Comparison of ENCODE assay signal across 23 mouse cellular contexts in genomic region chr14:18507582-18508358, GRCm38 (mm10).
DNase-seq lines count a peak whose midpoint lies in the region; ATAC-seq and TF ChIP-seq lines count a peak whose summit lies in the region.
"Had no signal": no experiment of that assay in that cellular context is flagged by ENCODE, and none has a peak within 500 bp of the region (broad histone marks: within the 10 kb centered on the region; RNA-seq: fewer than 3 reads in every experiment).

No protein-coding gene starts in this region.

- H3K9ac ChIP-seq in forebrain, embryonic 15.5 days (replicated peaks), result no peak overlapping the region
- H3K9ac ChIP-seq in forebrain, embryonic 11.5 days (ENCODE audit: low read length), result no peak overlapping the region
- H3K9ac ChIP-seq in stomach, postnatal 0 days (ENCODE audit: low read length), result no peak overlapping the region
- H3K9ac ChIP-seq: heart, embryonic 13.5 days; limb, embryonic 15.5 days; liver, postnatal 0 days; neural tube, embryonic 13.5 days had no signal

- H3K36me3 ChIP-seq in forebrain, embryonic 15.5 days, result no peaks in the 10 kb centered on the region
- no peaks in the 10 kb centered on the region for H3K36me3 ChIP-seq in forebrain, embryonic 11.5 days (ENCODE audit: control insufficient read depth, insufficient read depth, low read length)
- no peaks in the 10 kb centered on the region for H3K36me3 ChIP-seq in stomach, postnatal 0 days (ENCODE audit: control insufficient read depth, insufficient read depth, low read length)
- H3K36me3 ChIP-seq: heart, embryonic 13.5 days; limb, embryonic 15.5 days; neural tube, embryonic 13.5 days had no signal

- TF ChIP-seq CTCF in stomach, postnatal 0 days (IDR thresholded peaks at IDR 0.05; ENCODE audit: low read depth), result no peak

- no peak overlapping the region for H3K4me2 ChIP-seq in forebrain, embryonic 15.5 days (replicated peaks)
- H3K4me2 ChIP-seq in forebrain, embryonic 11.5 days (ENCODE audit: low read depth, low read length, severe bottlenecking), result no peak overlapping the region
- H3K4me2 ChIP-seq in stomach, postnatal 0 days (replicated peaks; ENCODE audit: low read depth), result no peak overlapping the region
- H3K4me2 ChIP-seq: heart, embryonic 13.5 days; limb, embryonic 15.5 days; neural tube, embryonic 13.5 days had no signal

- no peaks in the 10 kb centered on the region for H3K27me3 ChIP-seq in forebrain, embryonic 15.5 days
- no peaks in the 10 kb centered on the region for H3K27me3 ChIP-seq in forebrain, embryonic 11.5 days (ENCODE audit: control insufficient read depth, insufficient read depth, low read length)
- no peaks in the 10 kb centered on the region for H3K27me3 ChIP-seq in stomach, postnatal 0 days (ENCODE audit: control insufficient read depth, insufficient read depth, low read length)
- H3K27me3 ChIP-seq: heart, embryonic 13.5 days; limb, embryonic 15.5 days; neural tube, embryonic 13.5 days had no signal

- no peak overlapping the region for H3K27ac ChIP-seq in forebrain, embryonic 15.5 days (replicated peaks)
- no peak overlapping the region for H3K27ac ChIP-seq in forebrain, embryonic 11.5 days (ENCODE audit: low read depth, low read length)
- H3K27ac ChIP-seq in stomach, postnatal 0 days (replicated peaks), result 0 out of 2 replicates have a peak overlapping the region, but pooled peaks have one; percentile 30
- H3K27ac ChIP-seq: heart, embryonic 13.5 days; layer of hippocampus, adult 2 months; left cerebral cortex, adult 2 months; limb, embryonic 15.5 days; neural tube, embryonic 13.5 days had no signal

- no peaks in the 10 kb centered on the region for H3K4me1 ChIP-seq in forebrain, embryonic 15.5 days
- H3K4me1 ChIP-seq in forebrain, embryonic 11.5 days (replicated peaks; ENCODE audit: control insufficient read depth, insufficient read depth, low read length), result no peaks in the 10 kb centered on the region
- H3K4me1 ChIP-seq in stomach, postnatal 0 days (replicated peaks; ENCODE audit: control insufficient read depth, insufficient read depth), result no peaks in the 10 kb centered on the region
- H3K4me1 ChIP-seq: heart, embryonic 13.5 days; limb, embryonic 15.5 days; neural tube, embryonic 13.5 days had no signal

- H3K9me3 ChIP-seq in forebrain, embryonic 15.5 days, result no peaks in the 10 kb centered on the region
- H3K9me3 ChIP-seq in forebrain, embryonic 11.5 days (ENCODE audit: control insufficient read depth, low read length), result no peaks in the 10 kb centered on the region
- no peaks in the 10 kb centered on the region for H3K9me3 ChIP-seq in stomach, postnatal 0 days (ENCODE audit: control insufficient read depth, low read length)
- H3K9me3 ChIP-seq: limb, embryonic 15.5 days; neural tube, embryonic 13.5 days had no signal

- WGBS in forebrain, embryonic 15.5 days, result 67% methylated on average over 3 of the region's 3 CpGs
- 88% methylated on average over 3 of the region's 3 CpGs for WGBS in forebrain, embryonic 11.5 days
- WGBS in stomach, postnatal 0 days, result 42% methylated on average over 3 of the region's 3 CpGs

- 0 out of 2 replicates have a peak, but pooled peaks have one; percentile 7 for ATAC-seq in forebrain, embryonic 15.5 days (replicated peaks)
- no peak for ATAC-seq in forebrain, embryonic 11.5 days (replicated peaks; ENCODE audit: low FRiP score)
- peak; percentile 31 to 37; a peak in 1 of 4 replicates for ATAC-seq in hematopoietic stem cell, adult 5-6 weeks (replicated peaks in 1 of 2; ENCODE audit: insufficient read depth in 1 of 2, low FRiP score in 2 of 2, low TSS enrichment in 1 of 2, low read depth in 1 of 2, poor library complexity in 2 of 2, severe bottlenecking in 2 of 2)
- ATAC-seq in stomach, postnatal 0 days (ENCODE audit: low FRiP score, low TSS enrichment), result peak; percentile 59; the same call in 1 of the 2 replicates
- ATAC-seq: activated CD4-positive, CD25-positive, alpha-beta regulatory T cell, adult 4 months; hindbrain, embryonic 16.5 days; intestine, postnatal 0 days had no signal

- TF ChIP-seq EP300 in stomach, postnatal 0 days (optimal IDR thresholded peaks at IDR 0.05), result no peak

- no peak overlapping the region for H3K4me3 ChIP-seq in forebrain, embryonic 15.5 days
- H3K4me3 ChIP-seq in forebrain, embryonic 11.5 days (ENCODE audit: low read depth, low read length), result no peak overlapping the region
- H3K4me3 ChIP-seq in stomach, postnatal 0 days (ENCODE audit: low read depth, low read length), result no peak overlapping the region
- H3K4me3 ChIP-seq: heart, embryonic 13.5 days; layer of hippocampus, adult 2 months; left cerebral cortex, adult 2 months; limb, embryonic 15.5 days; neural tube, embryonic 13.5 days had no signal

- DNase-seq in forebrain, embryonic 11.5 days (ENCODE audit: low spot score), result no peak
- DNase-seq in lung, postnatal 25 days (ENCODE audit: low spot score), result peak; percentile 29
- DNase-seq in lung, adult 18-20 months, result no peak
- no peak for DNase-seq in stomach, postnatal 0 days (ENCODE audit: low spot score)
- DNase-seq in layer of hippocampus, adult 8-10 months (ENCODE audit: low spot score in 2 of 2), result no peak
- no peak for DNase-seq in thymus, postnatal 25 days
- DNase-seq: adrenal gland, postnatal 36 days; cerebellum, adult 9-10 months; gastrocnemius, postnatal 25 days; heart, postnatal 36 days; kidney, postnatal 10 days; right cerebral cortex, postnatal 25 days had no signal
